Mouse (Mus musculus) neural tube, embryonic 11.5 days (tissue): ENCODE measurements around the gene Zfp735. TPM values are rescaled to one million over a fixed set of nuclear protein-coding genes. Genes with fewer than 3 reads are reported as not detected.

Experiments
- ATAC-seq: fragments of 200-750 bp; cut with Nextera tagmentation; 2 replicates; pipeline ENCODE4 v1.8.0; 2017; ENCODE audit warnings: moderate number of reproducible peaks, mild to moderate bottlenecking, moderate TSS enrichment, moderate library complexity; ENCODE audit not compliant: insufficient read depth, low FRiP score, low TSS enrichment
- DNase-seq: peaks from one replicate; pipeline ENCODE4 v3.0.0-alpha.2; 2015; ENCODE audit warnings: low spot score
- H3K27ac ChIP-seq: fragments of 300-500 bp; sonication (generic); 2 replicates; pipeline ENCODE4 v1.5.1; 2014; ENCODE audit warnings: low read depth, mild to moderate bottlenecking, low read length
- H3K27me3 ChIP-seq: fragments of 300-500 bp; sonication (generic); 2 replicates; pipeline ENCODE4 v1.6.1; 2014; ENCODE audit warnings: mild to moderate bottlenecking, low read length, mixed read lengths; ENCODE audit not compliant: control insufficient read depth, insufficient read depth
- H3K36me3 ChIP-seq: fragments of 300-500 bp; sonication (generic); 2 replicates; pipeline ENCODE4 v1.6.1; 2014; ENCODE audit warnings: mild to moderate bottlenecking, low read length, moderate library complexity, mixed read lengths; ENCODE audit not compliant: control insufficient read depth, insufficient read depth
- H3K4me1 ChIP-seq: fragments of 300-500 bp; sonication (generic); 2 replicates; pipeline ENCODE4 v1.6.1; 2014; ENCODE audit warnings: low read length, mixed read lengths; ENCODE audit not compliant: control insufficient read depth, insufficient read depth
- H3K4me2 ChIP-seq: fragments of 300-500 bp; sonication (generic); 2 replicates; pipeline ENCODE4 v1.6.1; 2014; ENCODE audit warnings: low read depth, mild to moderate bottlenecking, moderate library complexity
- H3K4me3 ChIP-seq: fragments of 300-500 bp; sonication (generic); 2 replicates; pipeline ENCODE4 v1.5.1; 2014; ENCODE audit warnings: low read depth, low read length
- H3K9ac ChIP-seq: fragments of 300-500 bp; sonication (generic); 2 replicates; pipeline ENCODE4 v1.6.1; 2014; ENCODE audit warnings: mild to moderate bottlenecking, low read length
- H3K9me3 ChIP-seq: fragments of 300-500 bp; sonication (generic); 2 replicates; pipeline ENCODE4 v1.6.1; 2016; ENCODE audit warnings: low read length; ENCODE audit not compliant: control insufficient read depth
- WGBS: fragments of 180-500 bp; shearing (Covaris S2); extraction: QIAGEN DNeasy Blood & Tissue Kit; methylation state at CpG from one replicate; pipeline ENCODE4 v1.1.7; 2014; 5-methylcytosine and 5-hydroxymethylcytosine counted together
- polyA plus RNA-seq: library from polyadenylated mRNA; unstranded; fragments of >200 nt; fragmentation: Nextera tagmentation; extraction: Ambion mirVana; gene quantifications from 2 replicates; pipeline ENCODE4 v1.2.1, GENCODE M21; 2014

Zfp735 gene
- not detected in 2 replicates for polyA plus RNA-seq

- ATAC-seq (no peak), DNase-seq (no peak)
- Histone ChIP-seq H3K4me2 (no peak within 1 kb of the TSS), H3K27ac (no peak within 1 kb of the TSS), H3K27me3 (no peaks in the 10 kb centered on the region), H3K36me3 (no peaks in the 10 kb centered on the region), H3K4me3 (no peak within 1 kb of the TSS), H3K9ac (no peak within 1 kb of the TSS), H3K4me1 (no peaks in the 10 kb centered on the region), H3K9me3 (0 out of 2 replicates have a peak, but pooled peaks cover 2% of the 10 kb centered on the region)
- 78% methylated on average over 2 of the region's 2 CpGs for WGBS
Observed at GRCm38 (mm10) chr11:73688478-73688877, at the start of gene Zfp735. TSS of gene Zfp735 (plus strand) at chr11:73688778.

- Histone ChIP-seq H3K4me1 (no peaks in the 10 kb centered on the region), H3K36me3 (no peaks in the 10 kb centered on the region), H3K27ac (no peak overlapping the region), H3K4me2 (no peak overlapping the region), H3K27me3 (no peaks in the 10 kb centered on the region), H3K9me3 (0 out of 2 replicates have a peak, but pooled peaks cover 3% of the 10 kb centered on the region), H3K4me3 (no peak overlapping the region), H3K9ac (no peak overlapping the region)
- ATAC-seq (no peak), DNase-seq (no peak)
Observed at GRCm38 (mm10) chr11:73759115-73759514, 70.5 kb downstream of the Zfp735 start.

Other genes with a start within 250 kb of the Zfp735 start
- not detected in 2 replicates for gene Olfr380, start 231.3 kb upstream of the Zfp735 start, polyA plus RNA-seq
- not detected in 2 replicates for gene Olfr381, start 197.2 kb upstream of the Zfp735 start, polyA plus RNA-seq
- not detected in 2 replicates for gene Olfr382, start 171.6 kb upstream of the Zfp735 start, polyA plus RNA-seq
- gene Olfr385, start 95.8 kb upstream of the Zfp735 start, polyA plus RNA-seq, result not detected in 2 replicates
- gene Olfr384, start 90.2 kb upstream of the Zfp735 start, polyA plus RNA-seq, result not detected in 2 replicates
- not detected in 2 replicates for gene Olfr389, start 91.9 kb downstream of the Zfp735 start, polyA plus RNA-seq
- not detected in 2 replicates for gene Olfr390, start 94.2 kb downstream of the Zfp735 start, polyA plus RNA-seq
- not detected in 2 replicates for gene Olfr391-ps, start 114.3 kb downstream of the Zfp735 start, polyA plus RNA-seq
- not detected in 2 replicates for gene Olfr392, start 128.3 kb downstream of the Zfp735 start, polyA plus RNA-seq
- gene Olfr393, start 162.7 kb downstream of the Zfp735 start, polyA plus RNA-seq, result not detected in 2 replicates
- not detected in 2 replicates for gene Olfr394, start 202.0 kb downstream of the Zfp735 start, polyA plus RNA-seq
- not detected in 2 replicates for gene Olfr395, start 220.5 kb downstream of the Zfp735 start, polyA plus RNA-seq
- gene Olfr23, start 247.9 kb downstream of the Zfp735 start, polyA plus RNA-seq, result not detected in 2 replicates